Mouse (Mus musculus): ENCODE results near the gene Cish. TPM values are rescaled to one million over a fixed set of nuclear protein-coding genes. Genes with fewer than 3 reads are reported as not detected.
A peak's percentile ranks its signal among the peaks of the same experiment; 100 is the strongest.

Cish gene
- total RNA-seq, 2 experiments from 2014 or later = 0.40 to 1.7 TPM

DNA sequence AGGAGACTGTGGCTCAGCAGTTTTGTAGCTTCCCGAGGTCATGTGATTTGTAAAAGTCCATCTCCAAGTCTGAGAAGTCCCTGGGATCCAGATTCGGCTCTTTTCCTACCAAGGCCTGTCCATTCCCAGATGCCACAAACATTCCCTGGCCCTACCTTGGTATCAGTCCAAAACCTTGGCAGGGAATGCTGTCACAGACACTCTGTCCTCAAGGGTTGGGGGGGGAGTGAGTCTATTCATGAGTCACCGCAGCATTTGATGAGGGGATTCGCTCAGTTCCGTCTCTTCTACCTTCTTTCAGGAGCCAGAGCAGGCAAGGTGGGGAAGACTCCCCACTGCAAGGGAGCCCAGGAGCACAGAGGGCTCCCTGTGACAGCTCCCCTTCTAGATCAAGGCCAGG, 20.1 kb upstream of the Cish start:
- no peak for ATAC-seq (ENCODE audit: poor library complexity, severe bottlenecking)

DNA sequence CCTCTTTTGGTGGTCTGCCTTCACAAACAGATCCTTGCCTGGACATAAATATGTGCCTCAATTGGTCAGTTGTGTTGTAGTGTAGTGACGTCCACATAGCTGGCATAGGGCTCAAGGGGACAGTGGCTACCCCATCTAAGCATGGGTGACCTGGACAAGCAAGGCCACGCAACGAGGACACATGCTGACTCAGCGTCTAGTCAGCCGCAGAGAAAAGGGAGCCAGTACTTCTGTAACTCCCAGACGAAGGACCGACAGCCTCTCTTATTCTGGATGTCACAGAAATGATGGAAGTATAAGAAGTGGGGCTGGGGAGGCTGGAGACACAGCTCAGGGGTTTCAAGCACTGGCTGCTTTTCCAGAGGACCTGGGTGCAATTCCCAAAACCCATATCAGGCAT, 18.2 kb upstream of the Cish start:
- ATAC-seq (ENCODE audit: poor library complexity, severe bottlenecking) = no peak

DNA sequence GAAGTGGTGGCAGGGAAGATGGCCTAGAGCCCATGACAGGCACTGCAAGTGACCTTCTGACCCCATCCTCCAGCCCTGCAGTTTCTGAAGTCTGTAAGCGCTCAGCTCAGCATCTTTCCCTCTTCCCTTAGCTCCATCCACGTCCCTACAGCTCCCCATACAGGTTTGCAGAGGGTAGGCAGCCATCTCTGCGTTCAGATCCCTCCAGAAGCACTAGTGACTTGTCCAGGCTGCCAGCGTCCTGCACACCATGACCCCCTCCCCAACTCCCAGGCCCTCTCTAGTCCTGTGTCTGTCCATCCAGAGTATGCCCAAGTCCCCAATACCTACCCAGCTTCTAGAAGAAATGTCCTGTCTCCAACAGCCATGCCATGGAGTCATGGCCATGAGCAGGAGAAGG, 17.7 kb upstream of the Cish start:
- ATAC-seq (ENCODE audit: poor library complexity, severe bottlenecking) = no peak

DNA sequence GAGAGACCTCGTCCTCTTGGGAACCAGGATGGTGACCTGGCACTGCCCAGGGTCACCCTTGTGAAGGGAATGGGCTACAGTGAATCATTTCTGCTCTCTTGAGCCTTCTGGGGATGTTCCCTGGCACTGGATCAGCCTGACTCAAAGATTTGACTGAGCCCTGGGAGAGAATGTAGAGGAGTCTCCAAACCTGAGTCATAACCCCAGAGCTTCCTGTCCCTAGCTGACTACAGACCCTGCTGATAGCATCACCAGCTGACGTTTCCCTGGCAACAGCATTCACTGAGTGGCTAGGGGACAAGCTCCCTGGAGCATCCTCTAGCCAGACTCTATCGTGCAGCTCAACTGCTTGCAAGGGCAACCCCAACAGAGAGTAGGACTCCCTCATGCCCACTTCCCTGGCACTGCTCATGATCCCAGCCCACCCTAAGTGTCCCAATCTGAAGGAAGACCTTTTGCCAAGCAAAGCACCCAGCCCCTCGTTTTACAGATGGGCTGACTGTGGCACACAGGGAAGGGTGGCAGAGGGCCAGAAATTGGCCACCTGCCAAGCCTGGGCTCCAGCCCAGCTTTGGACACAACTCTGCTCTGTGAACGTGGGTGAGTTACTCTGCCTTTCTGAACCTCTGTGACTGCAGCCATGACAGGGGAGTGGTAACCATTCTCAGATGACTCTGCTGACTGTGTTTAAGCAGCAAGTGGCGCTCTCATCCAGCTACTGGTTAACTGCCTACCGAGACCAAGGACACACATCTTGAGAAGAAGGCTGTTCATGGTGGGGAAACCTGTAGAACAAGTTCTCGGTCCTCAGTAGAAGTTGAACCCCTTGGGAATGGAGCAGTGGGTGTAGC, 17.1 kb upstream of the Cish start:
- ATAC-seq (ENCODE audit: poor library complexity, severe bottlenecking) = no peak

DNA sequence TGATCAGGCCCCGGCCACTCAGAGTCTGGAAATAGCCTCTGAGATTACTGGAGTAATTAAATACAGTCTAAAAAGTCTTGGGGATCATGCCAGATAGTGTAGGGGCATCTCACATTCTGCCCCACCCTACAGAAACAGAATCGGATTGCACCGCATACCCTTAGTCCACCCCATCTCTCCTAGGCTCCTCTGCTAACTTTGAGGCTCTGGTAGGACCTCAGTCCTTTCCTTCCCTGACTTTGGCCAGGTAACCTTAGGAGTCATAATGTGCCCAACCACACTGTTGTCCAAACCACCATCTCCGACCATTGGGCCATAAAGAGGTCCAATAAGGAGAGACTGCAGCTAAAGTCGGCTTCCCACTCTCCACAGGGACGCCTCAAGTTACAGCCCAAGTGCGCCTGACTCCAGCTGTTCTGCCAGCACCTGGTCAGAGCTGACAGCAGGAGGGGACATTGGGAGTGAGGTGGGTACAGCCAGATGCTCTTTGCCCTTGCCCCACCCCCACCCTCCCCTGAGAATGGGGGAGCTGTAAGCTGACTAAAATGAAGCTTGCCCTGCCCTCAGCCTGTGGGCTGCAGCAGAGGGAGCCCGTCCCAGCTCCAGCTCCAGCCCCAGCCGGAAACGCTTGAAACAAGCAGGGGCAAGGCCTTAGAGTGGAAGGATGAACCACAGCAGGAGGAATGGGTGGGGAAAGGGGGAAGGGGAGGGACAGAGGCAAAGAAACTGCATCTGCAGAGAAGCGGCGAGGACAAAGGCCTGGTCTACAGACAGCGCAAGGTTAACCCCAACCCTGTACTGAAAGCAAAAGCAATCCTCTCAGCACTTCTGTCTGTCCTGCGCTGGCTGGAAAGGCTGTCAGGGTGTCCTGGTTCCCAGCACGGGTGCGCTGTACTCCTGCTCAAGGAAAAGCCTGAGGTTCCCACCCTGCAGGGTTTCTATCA, 16.2 kb upstream of the Cish start:
- peak; percentile 26 for ATAC-seq (ENCODE audit: poor library complexity, severe bottlenecking)

DNA sequence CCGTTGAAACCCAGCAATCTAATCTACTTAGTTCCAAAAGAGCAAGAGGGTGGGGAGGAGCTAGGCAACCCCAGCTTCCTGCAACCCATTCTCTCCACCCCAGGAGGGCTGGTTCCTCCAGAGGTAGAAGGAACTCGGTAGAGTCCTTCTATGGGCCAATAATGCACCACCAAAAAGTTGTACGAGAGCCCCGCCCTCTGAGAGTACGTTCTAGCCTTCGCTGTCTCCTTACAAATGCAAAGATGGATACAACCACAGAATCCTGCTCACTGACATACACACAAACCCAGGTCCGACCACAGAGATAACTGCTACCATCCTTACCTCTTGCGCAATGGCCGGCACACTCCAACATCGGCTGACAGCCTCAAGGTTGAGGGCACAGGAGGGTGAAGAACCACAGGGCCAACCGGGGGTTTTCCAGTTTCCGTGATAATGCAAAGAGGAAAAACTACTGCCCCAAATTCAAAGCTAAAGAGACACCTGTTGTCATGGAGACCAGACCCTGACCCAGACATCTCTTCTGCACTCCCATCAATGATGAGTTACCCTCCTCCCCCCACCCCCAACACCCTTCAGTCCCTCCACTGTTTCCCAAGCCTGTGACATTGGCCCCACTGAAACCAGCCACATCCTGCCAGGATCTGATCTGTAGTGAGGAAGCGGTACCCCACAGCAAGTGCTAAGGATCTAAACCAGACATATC, 15.4 kb upstream of the Cish start:
- peak; percentile 71 for ATAC-seq (ENCODE audit: poor library complexity, severe bottlenecking)

DNA sequence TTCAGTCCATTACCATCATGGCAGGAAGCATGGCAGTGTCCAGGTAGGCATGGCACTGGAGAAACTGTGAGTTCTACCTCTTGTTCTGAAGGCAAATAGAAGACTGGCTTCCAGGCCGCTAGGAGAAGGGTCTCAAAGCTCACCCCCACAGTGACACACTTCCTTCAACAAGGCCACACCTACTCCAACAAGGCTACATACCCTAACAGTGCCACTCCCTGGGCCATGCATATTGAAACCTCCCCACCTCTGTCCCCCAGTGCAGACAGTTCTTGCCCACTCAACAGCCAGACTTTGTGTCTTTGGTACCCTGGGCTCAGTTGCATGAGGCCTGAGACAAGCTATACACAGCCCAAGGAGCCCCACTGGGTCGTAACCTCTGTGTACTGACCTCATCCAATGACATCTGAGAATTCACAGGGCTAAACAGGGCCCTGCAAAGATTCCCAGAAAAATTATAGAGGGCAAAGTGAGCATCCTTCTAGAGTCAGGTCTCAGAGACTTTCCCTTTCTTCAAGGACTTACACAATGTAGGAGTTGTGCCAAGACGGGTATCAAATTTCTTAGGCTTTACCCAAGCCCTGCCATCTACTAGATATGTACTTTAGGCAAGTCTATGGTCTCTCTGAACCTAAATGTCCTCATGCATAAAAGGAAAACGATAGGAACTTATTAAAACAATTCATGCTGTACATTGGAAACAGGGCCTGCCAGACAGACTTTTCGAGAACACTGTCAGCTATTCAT, 14.4 kb upstream of the Cish start:
- ATAC-seq (ENCODE audit: poor library complexity, severe bottlenecking) = no peak

DNA sequence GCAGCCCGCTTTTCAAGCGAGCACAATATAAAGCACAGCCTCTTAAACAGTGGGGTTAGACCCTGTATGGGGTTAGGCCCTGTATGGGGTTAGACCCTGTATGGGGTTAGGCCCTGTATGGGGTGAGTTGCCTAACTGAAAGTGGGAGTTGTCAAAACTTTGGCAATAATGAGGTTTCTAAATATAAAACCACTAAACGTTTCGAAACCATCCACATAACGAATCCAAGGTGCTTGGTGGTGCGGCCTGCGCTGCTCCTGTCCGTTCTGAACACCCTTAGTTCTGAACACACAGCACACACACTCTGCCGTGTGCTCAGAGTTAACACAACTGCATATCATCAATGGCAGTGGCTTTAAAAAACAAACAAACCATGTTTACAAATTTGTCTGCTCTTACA, 12.9 kb upstream of the Cish start:
- peak; percentile 23 for ATAC-seq (ENCODE audit: poor library complexity, severe bottlenecking)

DNA sequence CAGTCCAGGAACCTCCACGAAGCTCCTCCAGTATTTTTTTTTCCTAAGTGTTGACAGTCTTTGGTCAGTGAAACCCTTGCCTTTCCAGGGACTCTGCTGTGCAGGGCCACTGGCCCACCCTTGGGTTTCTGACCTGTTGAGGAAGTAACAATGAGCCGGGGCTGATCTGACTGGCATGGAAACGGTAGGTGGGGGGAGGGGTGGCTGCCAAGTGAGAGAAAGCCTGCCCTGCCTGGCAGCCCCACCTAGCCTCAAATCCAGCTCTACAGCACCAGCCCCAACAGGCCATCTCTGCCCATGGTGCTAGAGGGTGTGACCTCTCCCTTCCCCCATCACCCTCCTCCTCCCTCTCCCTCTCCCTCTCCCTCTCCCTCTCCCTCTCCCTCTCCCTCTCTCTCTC, 10.8 kb upstream of the Cish start:
- ATAC-seq (ENCODE audit: poor library complexity, severe bottlenecking) = peak; percentile 21

DNA sequence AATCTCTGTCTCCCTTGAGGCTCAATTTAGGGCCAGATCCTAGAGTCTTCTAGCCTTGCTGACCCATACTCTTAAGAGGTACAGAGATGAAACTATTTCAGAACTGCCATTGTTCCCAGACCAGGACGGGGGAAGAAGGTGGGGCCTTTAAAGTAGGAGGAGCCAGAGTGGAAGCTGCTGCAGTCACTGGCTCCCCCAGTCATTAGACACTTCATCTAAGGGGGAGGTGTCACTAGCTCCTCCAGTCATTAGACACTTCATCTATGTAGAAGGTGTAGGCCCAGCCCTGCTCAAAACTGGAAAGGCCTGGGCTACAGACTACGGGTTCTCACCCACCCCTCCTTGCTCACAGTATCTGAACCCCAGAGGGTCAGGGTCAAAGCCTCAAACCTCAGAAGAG, 8.5 kb upstream of the Cish start:
- peak; percentile 38 for ATAC-seq (ENCODE audit: poor library complexity, severe bottlenecking)

DNA sequence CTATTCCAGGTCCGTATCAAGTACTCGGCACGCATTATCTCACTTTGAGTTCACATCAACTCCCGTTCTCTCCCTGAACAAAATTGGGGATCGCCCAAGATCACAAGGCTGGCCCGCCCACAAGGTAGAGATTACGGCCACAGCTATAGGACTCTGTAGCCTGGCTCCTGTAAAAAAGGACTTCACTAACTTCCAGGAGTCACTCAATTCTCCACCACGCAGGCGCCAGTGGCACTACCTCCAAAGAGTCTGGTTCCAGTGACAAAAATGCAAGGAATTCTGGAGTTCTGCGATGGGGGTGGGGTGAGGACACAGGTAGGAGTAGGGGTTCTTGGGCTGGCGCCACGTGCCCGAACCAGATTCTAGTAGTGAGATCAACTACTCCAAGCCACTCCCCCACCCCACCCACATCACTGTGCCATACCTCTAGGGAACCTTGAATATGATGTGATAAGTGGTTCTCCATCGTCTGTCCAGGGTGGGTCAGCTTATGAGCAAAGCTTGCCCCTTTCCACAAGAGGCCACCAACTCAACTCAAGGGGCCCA, 7.6 kb upstream of the Cish start:
- no peak for ATAC-seq (ENCODE audit: poor library complexity, severe bottlenecking)

DNA sequence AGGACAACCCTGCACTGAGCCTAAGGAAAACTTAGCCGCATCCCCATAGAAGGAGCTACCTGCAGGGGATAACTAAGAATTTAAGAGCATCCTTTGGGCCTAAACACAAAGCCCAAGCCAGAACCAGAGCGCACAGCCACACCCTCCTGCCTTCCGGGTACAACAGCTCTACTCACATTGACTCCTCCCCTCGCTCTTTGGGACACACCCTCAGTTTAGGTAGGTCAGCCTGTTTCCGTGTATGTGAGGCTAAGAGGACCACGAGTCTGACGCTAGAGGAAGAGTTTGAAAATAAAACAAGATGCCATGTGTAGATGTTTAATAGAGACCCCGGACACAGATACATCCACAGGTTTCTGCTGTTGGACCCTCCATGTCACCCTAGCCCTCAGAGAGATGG, 7.1 kb upstream of the Cish start:
- ATAC-seq (ENCODE audit: poor library complexity, severe bottlenecking) = peak; percentile 54

DNA sequence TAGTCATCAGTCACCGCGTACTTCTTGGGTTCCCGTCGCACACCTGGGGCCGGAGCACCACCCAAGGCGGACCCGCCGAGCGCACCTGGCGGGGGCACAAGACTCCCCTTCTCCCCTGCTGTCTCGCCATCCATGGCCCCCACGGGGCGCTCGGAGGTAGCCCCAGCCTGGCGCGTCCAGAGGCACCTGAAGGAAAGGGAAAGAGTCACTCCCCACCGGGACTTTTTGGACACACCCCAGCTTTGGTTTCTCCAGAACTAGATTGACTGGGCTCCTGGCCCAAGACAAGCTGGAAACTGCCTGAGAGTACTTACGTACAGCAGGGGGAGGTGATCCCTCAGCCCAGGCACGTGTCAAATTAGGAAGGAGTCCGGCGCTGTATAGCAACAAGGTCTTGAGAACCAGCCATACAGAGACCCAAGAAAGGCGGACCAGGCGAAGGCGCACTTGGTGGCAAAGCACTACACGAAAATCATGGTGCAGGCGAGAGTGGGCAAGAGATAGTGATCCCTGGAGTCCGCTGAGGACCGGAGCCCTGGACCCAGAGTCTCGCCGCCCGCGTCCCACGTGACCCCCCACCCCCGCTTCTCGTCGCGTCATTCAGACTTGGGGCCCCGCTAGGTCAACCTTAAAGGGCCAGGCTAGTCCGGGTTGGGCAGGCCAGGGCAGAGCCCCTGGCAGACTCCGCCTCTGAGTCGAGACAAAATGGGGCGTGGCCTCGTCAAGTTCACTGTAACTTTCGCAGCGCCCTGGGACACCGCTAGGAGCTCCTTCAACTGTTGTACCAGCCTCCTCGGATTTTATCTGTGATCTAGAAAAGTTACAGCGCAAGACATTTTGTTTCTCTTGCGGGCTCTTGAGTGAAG, 6.4 kb upstream of the Cish start, which contains the start of gene Mapkapk3:
Gene Mapkapk3, minus strand, starts transcription at position 667 of the 866 bp plus-strand sequence.
- peak; percentile 51 for ATAC-seq (ENCODE audit: poor library complexity, severe bottlenecking)

DNA sequence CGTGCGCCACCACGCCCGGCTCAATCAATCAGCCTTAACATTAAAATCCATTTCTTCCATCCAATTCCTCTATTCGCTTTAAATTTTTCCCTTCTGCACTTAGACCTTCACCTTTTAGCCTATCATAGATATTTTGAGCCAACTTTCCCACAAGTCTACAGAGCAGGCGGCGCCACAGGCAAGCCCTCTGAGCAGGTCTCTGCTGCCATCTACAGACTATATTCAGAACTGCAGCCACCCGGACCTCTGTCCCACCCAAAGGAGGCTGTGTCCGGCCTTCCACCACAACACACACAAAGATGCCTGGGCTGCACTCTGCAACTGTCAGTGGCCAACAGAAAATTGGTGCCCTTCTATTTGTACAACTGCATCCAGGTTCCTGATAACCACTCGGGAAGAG, 4.9 kb upstream of the Cish start:
- ATAC-seq (ENCODE audit: poor library complexity, severe bottlenecking) = peak; percentile 33

DNA sequence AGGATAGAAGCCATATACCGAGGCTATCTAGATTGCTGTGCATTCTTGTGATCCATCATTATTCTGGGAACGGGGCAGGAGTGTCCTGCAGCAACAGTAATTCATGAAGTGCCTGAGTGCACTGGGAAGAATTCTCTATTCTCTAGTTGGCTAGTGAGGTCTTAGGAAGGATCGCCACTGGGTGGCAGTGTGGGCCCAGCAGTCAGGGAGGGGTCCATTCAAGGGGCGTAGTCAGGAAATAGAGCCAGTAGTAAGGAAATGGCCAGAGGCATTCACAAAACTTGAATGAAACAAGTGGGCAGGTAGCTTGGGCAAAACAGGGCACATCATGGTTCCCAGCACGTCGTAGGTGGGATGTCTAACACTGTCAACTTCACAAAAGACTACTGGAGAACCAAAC, 1.6 kb upstream of the Cish start:
- ATAC-seq (ENCODE audit: poor library complexity, severe bottlenecking) = peak; percentile 31

DNA sequence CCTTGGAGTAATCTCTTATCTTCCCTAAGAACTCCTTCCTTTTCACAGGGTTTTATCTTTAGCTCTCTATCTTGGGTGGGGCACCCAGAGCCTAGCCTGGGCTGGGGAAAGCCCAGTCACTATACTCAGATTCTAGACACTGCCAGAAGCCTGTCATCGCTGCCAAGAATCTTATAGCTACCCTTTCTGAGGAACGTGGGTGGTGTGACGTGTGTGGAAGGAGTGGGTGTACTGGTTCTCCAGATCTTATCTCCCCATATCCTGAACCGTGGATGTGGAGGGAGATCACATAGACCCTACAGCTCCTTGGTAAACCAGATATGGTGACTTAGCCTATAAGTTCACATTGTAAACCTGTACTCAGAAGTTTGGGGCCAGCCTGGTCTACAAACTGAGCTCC, 210 bp upstream of the Cish start:
- ATAC-seq (ENCODE audit: poor library complexity, severe bottlenecking) = no peak

DNA sequence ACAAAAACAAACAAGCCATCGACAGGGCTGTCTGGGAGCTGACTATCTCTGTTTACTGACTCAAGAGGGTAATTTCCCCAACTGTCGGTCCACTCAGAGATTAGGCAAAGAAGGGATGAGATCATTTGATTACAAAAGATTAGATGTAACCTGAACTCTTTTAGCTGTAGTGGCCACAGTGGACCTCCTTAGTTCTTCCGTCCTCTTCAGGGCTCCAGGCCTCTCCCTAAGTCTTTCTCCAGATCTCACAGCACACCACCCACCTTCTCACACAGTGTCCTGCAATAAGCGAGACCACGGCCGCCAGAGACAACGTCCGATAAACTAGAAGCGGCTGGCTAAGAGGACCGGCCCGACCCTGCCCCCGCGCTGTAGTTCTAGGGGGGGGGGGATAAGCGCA, 215 bp downstream of the Cish start:
- ATAC-seq (ENCODE audit: poor library complexity, severe bottlenecking) = peak; percentile 16

DNA sequence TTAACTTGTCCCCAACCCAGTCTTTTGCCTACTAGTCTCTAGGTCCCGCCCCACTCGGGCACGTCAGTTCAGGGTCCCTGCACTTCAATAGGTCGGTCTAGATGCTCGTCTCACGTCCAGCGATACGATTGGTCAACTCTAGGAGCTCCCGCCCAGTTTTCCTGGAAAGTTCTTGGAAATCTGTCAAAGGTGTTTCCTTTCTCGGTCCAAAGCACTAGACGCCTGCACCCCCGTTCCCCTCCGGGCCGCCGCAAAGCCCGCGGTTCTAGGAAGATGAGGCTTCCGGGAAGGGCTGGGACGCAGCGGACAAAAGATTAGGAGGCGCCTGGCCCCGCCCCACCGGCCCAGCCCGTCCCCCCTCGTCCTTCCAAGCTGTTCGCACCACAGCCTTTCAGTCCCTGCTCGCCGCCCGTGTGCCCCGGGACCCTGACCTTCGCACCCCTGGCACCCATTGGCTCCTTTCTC, 707 bp downstream of the Cish start:
- ATAC-seq (ENCODE audit: poor library complexity, severe bottlenecking) = peak; percentile 82

DNA sequence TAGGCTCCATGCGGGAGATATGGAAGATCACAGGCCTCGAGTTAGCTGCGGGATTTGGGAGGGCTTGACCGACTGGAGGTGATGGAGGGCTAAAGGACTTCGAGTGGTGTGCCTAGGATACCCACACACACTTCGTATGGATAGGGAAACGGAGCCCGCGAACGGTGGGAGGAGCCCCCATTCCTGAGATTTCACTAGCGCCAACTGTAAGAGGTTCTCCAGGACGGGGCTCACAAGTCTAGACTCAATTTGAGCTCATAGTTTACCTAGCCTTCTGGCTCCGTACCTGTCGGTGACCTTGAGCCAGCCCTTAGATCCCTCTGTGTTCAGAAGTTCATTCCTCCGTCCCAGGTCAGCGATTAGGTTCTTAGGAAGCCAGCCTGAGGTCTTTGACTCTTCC, 1.2 kb downstream of the Cish start:
- 0 out of 2 replicates have a peak, but pooled peaks have one; percentile 0 for ATAC-seq (ENCODE audit: poor library complexity, severe bottlenecking)

Data from megakaryocyte, adult 5-6 weeks (primary cell).